Mouse (Mus musculus) olfactory bulb, adult 2 months (tissue): ENCODE data around the gene Pkd1.

ENCODE experiments used
- CTCF ChIP-seq: fragments of 200-500 bp; IDR thresholded peaks from 2 replicates; pipeline ENCODE4 v1.5.1; 2012; ENCODE audit warnings: low read depth, mild to moderate bottlenecking, low read length, moderate library complexity; ENCODE audit not compliant: insufficient read depth
- POLR2A ChIP-seq: fragments of 200-500 bp; IDR thresholded peaks from 2 replicates; pipeline ENCODE4 v1.6.1; 2012; ENCODE audit warnings: mild to moderate bottlenecking, low read depth, low read length, moderate library complexity; ENCODE audit not compliant: insufficient read depth

DNA sequence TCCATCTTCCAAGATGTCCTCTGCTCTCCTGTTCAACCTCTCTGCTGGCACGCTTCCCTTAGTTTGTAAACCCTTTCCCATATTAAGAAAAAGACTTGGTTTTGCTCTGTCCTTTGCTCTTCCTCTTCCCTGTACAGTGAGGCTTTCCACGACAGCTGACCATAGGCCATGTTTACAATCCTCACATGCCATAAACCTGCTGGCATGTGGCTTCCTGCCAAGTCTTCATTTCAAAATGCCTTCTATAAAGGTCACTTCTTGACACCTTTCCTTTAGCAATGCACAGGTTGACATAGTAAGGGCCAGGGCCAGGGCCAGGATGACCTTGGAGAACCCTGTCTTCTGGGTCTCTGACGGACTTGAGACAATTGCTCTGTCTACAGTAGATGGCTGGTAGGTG is 3.4 kb upstream of the Pkd1 start:
- TF ChIP-seq POLR2A, result no peak
- no peak for TF ChIP-seq CTCF
